Mouse (Mus musculus): ENCODE measurements around the gene 1500009C09Rik.
"Not testable (repeated sequence)": the region's sequence is repeated elsewhere in the genome, so short reads cannot be mapped to it uniquely, and the experiment has no call there.

The 1500009C09Rik gene

DNA sequence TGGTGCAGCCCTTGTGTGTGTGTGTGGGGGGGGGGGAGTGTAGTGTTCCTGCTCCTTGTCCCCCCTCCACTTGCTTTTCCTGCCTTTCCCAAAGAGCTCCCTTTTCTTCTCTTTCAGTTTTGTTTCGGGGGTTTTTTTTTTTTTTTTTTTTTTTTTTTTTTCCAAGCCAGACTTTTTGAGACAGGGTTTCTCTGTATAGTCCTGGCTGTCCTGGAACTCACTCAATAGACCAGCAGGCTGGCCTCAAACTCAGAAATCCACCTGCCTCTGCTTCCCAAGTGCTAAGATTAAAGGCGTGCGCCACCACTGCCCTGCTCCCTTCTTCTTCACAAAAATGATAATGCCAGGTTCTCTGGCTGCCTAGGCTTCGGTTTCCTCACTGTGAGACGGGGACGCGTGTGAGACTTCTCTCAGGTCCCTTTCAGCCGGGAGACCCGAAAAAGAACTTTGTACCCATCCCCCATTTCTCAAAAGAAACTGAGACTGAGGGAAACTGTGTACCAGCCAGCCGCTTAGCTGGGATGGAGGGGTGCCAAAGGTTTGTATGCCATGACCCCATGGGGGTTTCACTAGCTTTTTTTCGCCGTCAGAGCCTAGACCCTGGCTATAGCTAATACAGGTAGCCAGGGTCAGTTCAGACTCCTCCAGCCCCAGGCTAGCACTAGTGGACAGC is 32.1 kb upstream of the 1500009C09Rik start:
- no peak for DNase-seq

DNA sequence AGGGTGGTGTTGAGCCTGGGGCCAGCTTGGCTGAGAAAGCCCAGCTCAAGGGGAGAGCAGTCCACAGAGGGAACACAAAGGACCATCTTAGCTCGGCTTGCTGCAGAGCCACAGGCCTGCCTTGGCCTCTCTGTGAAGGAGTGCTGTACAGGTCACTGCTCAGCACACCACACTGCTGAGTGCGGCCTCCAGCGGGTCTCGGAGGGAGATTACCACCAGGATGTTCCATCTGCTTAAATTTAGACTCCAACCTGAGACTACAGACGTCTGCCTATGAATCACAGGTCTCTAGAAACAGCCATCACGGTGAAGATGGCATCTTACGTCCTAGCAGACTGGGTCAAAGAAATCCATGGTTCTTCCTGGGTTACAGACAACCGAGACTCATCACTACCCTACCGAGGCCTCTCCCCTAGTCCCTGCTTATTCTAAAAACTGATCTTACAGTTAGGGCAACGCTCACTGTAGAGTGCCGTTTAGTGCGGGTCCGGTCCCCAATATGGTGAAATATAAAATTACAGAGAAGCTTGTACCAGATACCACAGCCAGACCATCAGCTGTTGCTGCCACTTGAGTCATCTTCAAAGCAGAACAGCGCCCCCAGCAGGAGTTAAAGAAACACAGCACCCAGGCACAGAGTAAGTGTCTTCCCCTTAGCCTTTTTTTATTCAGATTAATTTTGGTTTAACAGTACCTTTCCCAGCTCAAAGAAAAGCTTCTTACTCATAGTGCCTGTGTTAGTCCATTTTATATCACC is 30.9 kb upstream of the 1500009C09Rik start:
- DNase-seq: no peak

DNA sequence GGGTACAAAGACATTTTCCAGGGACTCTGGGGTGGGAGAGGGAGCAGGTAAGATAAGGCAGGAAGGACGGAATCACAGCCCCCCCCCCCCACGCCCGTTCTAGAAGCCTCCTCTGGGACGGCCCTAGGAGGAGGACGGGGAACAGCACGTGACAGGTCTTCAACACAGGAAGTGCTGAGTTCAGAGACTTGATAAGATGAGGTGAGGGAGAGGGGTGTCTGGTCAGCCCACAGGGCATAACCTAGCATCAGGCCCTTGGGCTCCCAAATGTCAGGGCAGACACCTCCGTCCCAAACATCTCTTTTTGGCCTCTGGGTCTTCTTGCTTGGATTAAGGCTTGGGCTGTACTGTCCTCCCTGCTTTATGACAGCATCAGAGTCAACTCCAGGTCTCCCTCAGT is 28.9 kb upstream of the 1500009C09Rik start:
- DNase-seq: no peak

DNA sequence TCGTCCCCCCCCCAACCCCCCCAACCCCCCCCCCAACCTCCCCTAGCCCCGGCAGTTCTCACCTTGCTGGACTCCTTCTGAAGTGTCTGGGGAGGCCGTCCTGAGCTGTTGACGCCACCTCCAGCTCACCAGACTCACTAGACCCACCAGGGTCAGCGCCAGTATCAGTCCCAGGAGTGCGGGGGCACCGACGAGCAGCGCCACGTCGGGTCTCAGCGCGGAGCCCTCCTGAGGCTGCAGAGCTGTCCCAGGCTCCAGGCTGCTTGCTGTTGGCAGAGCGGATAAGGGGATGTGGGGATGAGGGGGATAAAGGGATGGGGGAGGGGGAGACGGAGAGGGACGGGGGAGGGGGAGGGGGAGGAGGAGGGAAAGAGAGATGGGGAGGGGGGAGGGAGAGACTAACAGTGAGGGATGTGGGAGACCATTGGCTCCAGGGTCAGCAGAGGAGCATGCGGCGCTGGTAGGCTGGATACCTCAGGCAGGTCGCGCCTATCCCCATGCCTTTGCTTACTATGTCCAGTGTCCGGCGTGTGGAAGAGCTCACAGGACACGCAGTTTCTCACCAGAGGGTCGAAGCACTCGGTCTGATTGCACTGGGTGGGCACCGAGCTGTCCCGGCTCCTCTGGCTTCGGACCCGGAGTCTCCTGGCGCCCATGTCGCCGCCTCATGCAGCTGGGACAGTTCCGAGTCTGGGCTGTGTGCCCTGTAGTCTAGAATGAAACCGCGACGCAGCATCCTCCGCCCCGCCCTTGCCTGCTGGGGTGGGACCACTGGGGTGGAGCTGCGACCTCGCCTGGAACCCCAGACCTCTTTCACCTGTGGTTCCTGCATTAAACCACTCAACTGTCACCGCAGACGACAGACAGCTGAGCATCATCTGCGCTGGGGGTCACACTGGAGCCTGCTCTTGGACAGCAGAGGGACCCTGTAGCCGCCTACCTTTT is 28.3 kb upstream of the 1500009C09Rik start, which contains the start of gene Tnfrsf13c:
Tnfrsf13c (minus strand) TSS at position 713 of the 945 bp plus-strand sequence.
- peak; percentile 45 to 54 for DNase-seq

DNA sequence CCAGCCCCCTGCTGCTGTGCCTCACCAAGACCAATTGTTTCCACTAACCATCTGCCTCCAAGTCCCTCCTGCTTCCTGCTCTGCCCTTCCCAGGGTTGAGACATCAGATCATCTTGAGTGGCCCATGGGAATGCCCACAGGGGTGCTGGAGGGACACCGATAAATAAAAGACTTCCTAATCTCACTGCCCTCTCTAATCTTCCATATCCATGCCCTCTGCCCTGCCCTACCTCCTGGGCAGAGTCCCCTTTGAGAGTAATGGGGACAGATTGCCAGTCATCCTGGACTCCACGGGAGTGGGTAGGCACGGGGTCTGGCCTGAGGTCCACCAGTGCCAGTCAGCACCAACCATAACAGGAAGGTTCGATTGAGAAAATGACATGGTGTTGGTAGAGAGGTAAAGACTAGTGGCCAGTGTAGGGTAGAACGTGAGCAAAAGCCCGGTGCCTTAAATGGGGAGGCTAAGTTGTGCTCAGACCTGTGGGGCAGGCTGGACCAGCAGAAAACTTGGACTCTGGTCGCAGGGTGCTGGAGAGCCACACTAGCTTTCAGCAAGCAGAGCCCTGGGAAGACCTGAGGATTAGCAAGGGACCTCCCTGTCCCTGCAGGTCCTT is 27.5 kb upstream of the 1500009C09Rik start:
- DNase-seq: no peak

DNA sequence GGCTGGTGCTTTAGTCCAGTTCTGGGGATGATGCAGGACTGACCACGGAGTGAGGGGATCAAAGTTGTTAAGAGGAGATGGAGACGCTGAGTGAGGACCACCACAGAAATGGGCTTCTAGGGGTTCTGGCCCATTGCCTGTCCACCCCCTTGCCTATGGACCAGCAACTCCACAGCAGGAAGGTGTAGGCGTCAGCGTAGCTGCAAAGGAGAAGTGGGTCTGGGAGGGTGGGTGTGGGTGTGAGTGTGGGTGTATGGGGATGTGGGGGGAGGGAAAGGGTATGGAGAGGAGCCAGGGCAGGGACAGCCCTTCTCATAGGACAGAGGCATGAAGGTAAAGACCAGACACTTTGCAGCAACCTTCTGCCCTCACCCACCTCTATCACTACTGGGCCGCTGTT is 26.4 kb upstream of the 1500009C09Rik start:
- DNase-seq: no peak

DNA sequence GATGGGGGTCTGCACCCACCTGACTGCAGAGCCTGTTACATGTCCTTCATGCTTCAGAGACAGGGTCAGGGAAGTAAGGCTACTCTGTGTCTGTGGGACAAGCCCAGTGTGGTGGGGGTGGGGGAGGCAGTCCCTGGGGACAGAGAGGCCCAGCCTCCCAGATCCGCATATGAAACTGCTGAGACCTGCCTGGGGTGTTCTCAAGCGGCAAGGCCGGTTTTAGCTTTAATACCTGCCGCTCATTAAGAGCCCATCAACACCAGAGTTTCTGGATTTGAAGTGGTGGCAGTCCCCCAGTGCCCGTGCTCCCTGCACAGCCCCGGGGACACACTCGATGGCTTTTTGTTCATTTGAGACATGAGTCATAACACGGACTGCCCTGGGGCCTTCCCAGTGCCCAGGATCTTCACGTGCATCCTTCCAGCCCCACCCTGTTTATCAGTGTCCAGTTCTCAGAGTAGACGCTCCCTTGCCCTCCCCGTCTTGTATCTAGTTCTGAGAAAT is 22.6 kb upstream of the 1500009C09Rik start:
- no peak for DNase-seq

DNA sequence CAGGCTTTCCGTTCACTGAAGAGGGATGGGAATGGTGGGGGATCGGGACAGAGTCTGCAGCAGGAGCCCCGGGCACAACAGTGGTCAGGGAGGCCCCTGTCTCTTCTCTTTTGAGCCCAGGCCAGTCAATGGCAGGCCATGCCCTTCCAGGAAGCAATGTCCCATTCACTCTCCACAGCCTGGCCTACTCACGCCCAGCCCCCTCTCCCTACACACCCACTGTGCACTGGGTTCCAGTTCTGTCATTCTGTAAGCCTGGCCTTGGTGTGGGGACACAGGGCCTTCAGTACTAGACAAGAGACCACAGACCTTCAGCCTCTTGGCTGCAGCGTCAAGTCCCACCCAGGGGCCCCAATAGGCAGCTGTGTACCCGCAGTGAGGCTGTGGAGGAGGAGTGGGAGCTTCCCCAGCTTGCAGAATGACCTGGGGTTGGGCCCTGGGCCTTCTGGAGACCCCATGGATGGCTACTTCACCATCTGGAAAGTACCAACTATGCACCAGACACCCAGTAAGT is 22.0 kb upstream of the 1500009C09Rik start:
- DNase-seq: no peak

DNA sequence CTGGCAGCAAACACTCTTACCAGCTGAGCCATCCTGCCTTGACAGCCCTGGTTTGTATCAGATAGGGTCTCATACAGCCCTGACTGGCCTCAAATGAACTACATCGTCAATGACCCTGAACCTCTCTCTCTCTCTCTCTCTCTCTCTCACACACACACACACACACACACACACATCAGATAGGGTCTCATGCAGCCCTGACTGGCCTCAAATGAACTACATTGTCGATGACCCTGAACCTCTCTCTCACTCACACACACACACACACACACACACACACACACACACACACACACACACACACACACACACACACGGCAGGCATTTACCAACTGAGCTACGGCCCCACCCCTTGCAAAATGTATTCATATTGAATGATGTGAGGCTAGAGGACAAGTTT is 21.1 kb upstream of the 1500009C09Rik start:
- no peak for DNase-seq

DNA sequence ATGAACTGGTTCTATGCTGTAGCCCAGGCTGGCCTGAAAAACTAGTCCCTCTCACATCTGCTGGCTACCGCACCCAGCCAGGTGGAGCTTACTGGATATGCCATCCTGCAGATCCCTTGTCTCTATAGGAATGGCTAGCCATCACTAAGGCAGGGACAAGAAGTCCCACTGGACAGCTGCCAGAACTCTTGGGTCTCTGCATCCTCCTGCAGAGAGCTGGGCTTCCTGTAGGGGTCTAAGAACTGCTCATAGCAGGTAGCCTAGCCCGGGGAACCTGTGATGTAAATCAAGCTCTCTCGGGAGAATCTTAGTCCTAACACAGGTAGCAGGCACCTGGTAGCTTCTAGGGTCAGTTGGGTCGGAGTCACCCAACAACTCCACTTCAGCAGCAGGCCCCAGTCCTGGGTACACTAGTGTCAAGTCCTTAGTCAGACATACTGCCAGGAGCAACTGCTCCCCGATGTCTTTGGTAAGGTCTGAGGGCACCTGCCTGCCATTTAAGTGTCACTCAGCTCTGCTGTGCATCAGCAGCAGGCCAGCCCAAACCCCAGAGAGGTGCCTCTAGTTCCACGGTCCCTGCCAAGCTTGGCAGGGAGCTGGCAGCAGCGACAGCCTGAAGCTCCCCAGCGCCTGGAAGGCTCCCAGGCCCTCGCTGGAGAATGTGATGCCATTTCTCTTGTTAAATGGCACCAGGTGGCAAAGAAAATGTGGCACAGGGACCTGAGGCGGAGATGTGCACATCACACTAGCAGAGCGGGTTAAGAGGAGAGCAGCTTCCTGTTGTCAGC is 20.4 kb upstream of the 1500009C09Rik start:
- no peak for DNase-seq

DNA sequence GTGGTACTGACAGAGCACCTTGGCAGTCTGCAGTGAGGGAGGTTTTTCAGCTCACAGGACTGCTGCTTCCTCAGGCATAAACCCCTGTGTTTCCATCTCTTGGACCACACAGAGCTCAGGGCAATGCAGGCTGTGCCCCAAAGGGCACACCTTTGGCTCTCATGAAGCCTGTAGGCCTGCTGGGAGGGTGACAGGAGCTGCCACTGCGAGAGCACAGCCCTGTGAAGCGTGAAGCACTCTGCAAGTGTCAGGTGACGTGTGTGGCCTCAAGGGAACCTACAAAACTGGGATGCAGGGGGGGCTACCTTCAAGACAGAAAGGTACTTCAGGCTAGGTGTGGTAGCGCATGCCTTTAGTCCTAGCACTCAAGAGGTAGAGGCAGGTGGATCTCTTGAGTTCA is 19.5 kb upstream of the 1500009C09Rik start:
- DNase-seq: no peak

DNA sequence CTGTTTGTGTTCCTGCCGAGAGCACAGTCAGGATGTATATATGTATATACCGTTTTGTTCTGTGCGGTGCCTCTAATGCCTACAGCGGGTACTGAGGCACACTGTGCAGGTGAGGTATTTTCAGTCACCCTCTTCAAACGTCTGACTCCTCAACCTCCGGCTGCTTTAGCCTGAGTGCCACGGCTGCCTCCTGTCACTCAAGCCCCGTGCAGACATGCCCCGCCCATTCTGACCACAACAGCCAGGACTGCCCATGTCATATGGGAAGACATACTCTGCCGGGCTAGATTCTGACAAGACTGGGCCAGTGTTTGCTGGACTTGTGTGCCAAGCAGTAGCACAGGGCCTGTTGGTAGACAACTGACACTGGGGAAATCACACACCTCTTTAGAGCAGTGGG is 16.5 kb upstream of the 1500009C09Rik start:
- no peak for DNase-seq

DNA sequence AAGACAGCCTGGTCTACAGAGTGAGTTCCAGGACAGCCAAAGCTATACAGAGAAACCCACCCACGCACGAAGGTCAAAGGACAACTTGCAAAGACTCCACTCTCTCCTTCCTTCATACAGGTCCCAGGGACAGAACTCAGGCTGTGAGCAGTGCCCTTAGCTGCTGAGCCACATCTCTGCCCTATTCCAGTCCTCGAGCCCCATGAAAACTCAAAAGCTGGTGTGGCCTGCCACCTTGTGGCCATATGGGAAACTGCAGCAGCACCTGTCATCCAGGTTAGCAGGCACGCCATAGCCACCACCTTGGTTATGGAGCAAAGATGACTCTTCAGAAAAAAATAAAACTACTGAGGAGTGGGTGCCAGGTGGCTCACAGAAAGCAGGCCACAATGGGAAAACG is 15.6 kb upstream of the 1500009C09Rik start:
- DNase-seq: peak; percentile 63

DNA sequence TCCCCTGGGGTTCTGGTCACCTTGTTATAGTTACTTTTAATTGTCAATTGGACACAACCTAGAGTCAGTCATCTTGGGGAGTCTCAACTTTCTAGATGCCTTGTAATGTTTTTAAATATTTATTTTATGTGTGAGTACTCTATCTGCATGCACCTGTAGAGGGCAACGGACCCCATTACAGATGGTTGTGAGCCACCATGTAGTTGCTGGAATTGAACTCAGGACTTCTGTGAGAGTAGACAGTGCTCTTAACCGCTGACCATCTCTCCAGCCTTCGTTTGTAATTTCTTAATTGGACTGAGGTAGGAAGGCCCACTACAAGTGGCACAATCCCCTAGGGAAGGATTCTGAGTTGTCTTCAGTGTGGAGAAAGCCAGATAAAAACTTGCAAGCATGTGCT is 8.9 kb upstream of the 1500009C09Rik start:
- no peak for DNase-seq

DNA sequence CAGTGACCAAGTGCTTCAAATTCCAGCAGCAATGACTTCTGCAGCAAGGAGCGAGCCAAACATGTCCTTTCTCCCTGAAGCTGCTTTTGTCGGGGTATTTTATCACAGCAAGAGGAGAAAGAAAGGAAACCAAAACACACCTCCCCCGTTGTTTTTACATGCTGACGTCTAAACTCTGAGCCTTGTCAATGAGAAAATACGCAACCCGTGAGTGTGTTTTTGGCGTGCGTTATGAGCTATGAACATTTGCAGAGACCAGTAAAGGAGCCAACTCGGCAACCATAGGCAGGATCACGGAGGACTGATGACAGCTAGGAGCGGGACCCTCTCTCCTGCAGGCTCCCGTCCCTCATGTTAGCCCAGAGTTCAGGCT is 8.5 kb upstream of the 1500009C09Rik start:
- DNase-seq: no peak

DNA sequence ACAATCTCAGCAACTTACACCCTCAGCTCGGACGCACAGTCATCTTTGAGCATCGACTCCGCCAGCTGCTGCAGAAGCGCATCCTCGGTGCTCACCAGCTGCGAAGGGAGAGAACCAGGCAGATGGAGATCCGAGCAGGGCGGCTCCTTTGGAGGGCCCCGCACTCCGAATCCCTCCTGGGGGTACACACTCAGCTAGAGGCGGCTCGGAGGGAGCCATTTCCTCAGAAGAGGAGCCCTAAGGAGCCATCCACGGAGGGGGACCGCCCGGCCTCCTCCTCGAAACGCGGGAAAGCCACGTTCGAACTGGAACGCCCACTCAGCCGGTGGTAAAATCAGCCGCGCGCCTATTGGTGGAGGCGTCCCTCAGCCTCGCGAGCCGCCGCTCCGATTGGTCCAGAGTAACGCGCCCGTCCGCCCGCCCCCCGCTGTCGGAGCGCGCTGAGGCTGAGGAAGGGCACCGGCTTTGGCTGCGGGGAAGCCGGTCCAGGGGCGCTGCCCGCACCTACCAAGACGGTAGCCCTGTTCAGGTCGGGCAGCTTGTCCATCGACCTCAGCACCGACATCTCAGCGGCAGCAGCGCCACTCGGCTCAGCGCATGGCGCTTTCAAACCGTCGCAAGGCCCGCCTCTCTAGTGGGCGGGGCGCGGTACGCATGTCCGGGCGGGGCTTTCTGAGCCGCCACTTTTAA is 7.9 kb upstream of the 1500009C09Rik start, which contains the start of gene Cenpm:
Cenpm (minus strand) TSS at position 634 of the 690 bp plus-strand sequence.
- DNase-seq: peak; percentile 82 to 86

DNA sequence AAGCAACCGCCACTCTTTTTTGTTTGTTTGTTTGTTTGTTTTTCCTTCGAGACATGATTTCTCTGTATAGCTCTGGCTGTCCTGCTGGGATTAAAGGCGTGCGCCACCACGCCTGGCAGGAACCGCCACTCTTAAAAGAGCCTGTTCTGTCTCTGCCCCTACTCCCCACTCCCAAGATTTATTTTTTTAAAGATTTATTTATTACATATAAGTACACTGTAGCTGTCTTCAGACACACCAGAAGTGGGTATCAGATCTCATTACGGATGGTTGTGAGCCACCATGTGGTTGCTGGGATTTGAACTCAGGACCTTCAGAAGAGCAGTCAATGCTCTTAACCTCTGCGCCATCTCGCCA is 7.4 kb upstream of the 1500009C09Rik start:
- not testable (repeated sequence) for DNase-seq

DNA sequence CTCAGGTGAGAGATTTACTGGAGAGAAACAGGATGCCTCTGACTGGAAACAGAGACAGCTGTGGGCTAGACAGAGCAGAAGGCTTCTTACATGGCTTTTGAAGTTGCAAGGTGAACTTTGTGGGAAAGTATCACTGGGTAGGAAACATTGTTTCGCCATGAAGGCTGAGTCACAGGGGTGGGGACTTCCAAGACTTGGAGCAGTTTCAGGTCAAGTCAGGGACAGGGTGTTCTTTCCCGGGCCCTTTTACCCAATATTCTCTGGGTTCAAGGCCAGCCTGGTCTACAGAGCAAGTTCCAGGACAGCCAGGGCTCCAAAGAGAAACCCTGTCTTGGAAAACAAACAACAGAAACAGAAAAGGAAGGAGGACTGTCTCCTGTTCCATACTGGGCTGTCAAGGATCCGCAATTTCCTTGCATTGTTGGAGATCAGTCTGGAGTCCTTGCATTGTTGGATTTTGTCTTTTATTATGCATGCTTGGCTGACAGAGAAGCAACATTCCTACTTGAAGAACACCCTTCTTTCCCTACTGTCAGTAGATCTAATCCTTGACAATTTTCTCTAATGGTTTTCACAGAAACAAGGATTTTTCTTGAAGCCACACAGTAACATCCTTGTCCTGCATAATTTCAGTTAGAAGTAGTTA is 4.9 kb upstream of the 1500009C09Rik start:
- DNase-seq: no peak

DNA sequence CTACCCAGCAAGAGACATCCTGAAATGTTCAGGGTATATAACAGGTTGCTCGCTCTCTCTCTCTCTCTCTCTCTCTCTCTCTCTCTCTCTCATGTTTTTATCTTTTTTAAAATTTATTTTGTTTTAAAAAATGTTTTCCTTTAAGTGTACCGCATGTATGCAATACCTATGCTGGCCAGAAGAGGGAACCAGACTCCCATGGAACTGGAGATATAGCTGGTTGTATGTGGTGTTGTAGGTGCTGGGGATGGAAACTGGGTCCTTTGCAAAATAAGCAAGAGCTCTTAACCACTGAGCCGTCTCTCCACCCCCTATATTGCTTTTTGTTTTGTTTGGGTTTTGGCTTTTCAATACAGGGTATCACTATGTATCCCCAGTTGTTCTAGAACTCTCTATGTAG is 618 bp upstream of the 1500009C09Rik start:
- DNase-seq: no peak

DNA sequence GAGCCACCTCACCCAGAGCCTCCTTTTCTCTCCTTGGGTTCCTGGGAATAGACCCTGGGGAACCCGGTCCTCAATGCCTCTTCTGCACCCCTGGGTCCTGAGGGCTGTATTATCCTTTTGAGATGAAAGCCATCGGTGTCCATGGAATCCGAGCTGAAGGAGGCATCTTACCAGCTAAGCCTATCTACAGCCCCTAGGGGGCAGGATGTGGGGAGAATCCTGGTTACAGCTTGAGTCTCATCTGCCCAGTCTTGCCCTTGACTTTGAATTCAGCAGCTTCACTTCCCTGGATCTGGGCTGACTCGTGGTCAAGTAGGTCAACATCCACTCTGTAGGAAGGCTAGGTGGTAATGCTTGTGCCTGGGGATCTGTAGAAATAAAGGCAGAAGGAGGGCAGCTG is 3.1 kb downstream of the 1500009C09Rik start:
- no peak for DNase-seq

All from thymus, adult 18-20 months (tissue).